Mouse (Mus musculus) lung, adult 2 months (tissue): ENCODE data around the gene Tmem145.

Experiments used
- CTCF ChIP-seq: fragments of 200-500 bp; IDR thresholded peaks from 2 replicates; pipeline ENCODE4 v1.5.1; 2011; ENCODE audit warnings: mild to moderate bottlenecking, low read length, control low read depth; ENCODE audit not compliant: insufficient read depth
- POLR2A ChIP-seq: fragments of 200-500 bp; IDR thresholded peaks from 2 replicates; pipeline ENCODE4 v1.6.1; 2011; ENCODE audit warnings: low read depth, mild to moderate bottlenecking, control low read depth, low read length, borderline replicate concordance; ENCODE audit errors: extremely low read depth

GRCm38 (mm10) chr7:25306614-25306996, 699 bp downstream of the Tmem145 start:
- TF ChIP-seq CTCF (no peak), POLR2A (no peak)
